Mouse (Mus musculus): ENCODE data around the gene Hnrnpa0.

GRCm38 (mm10) chr13:58131692-58132091 is 3.3 kb upstream of the Hnrnpa0 start:
- TF ChIP-seq POLR2AphosphoS2 (IDR thresholded peaks at IDR 0.05; ENCODE audit: insufficient read length, low read depth) (no peak), REST (IDR thresholded peaks at IDR 0.05; ENCODE audit: insufficient read depth, insufficient read length) (no peak), POLR2A (IDR thresholded peaks at IDR 0.05; ENCODE audit: insufficient read length, low read depth) (no peak)
